9 mouse cellular contexts compared by ENCODE assay signal in genomic region chr11:102564952-102565671, GRCm38 (mm10). TPM values are rescaled to one million over a fixed set of nuclear protein-coding genes. Genes with fewer than 3 reads are reported as not detected.
DNase-seq lines count a peak whose midpoint lies in the region; ATAC-seq and TF ChIP-seq lines count a peak whose summit lies in the region.
"Not testable (repeated sequence)": the region's sequence is repeated elsewhere in the genome, so short reads cannot be mapped to it uniquely, and the experiment has no call there.
"Had no signal": no experiment of that assay in that cellular context is flagged by ENCODE, and none has a peak within 500 bp of the region (broad histone marks: within the 10 kb centered on the region; RNA-seq: fewer than 3 reads in every experiment).

No protein-coding gene starts in this region.

- not testable (repeated sequence) for H3K9ac ChIP-seq in CH12.LX (ENCODE audit: insufficient read depth, low read depth); intestine, postnatal 0 days (ENCODE audit: low read depth, low read length); liver, postnatal 0 days (replicated peaks); lung, embryonic 16.5 days (ENCODE audit: low read length)
- H3K9ac ChIP-seq in heart, embryonic 14.5 days (ENCODE audit: low read length), result peak overlapping the region; percentile 38; the same call in 1 of the 2 replicates
- peak overlapping the region; percentile 54 for H3K9ac ChIP-seq in liver, embryonic 13.5 days

- H3K9me3 ChIP-seq in CH12.LX (replicated peaks; ENCODE audit: low read length); heart, embryonic 10.5 days; heart, embryonic 14.5 days (ENCODE audit: control insufficient read depth, low read length); intestine, postnatal 0 days (ENCODE audit: control insufficient read depth); liver, embryonic 13.5 days (replicated peaks); liver, postnatal 0 days (ENCODE audit: low read length); lung, embryonic 16.5 days (ENCODE audit: control insufficient read depth, low read length): not testable (repeated sequence)

- H3K4me1 ChIP-seq in CH12.LX (ENCODE audit: control insufficient read depth in 1 of 2, insufficient read depth in 2 of 2), result peaks cover 4 to 16% of the 10 kb centered on the region in 2 experiments; a peak in 2 of 4 replicates
- not testable (repeated sequence) for H3K4me1 ChIP-seq in heart, embryonic 10.5 days; heart, embryonic 14.5 days (ENCODE audit: control insufficient read depth in 2 of 2, insufficient read depth in 2 of 2, low read length in 2 of 2); intestine, postnatal 0 days (replicated peaks; ENCODE audit: control insufficient read depth, insufficient read depth, low read length); liver, postnatal 0 days (ENCODE audit: insufficient read depth); lung, embryonic 16.5 days (replicated peaks; ENCODE audit: control insufficient read depth, insufficient read depth, low read length)
- H3K4me1 ChIP-seq in liver, embryonic 13.5 days (replicated peaks), result peaks cover 18% of the 10 kb centered on the region

- 49% methylated on average over 14 of the region's 14 CpGs for WGBS in heart, embryonic 10.5 days
- WGBS in heart, embryonic 14.5 days, result 38% methylated on average over 14 of the region's 14 CpGs
- 51% methylated on average over 14 of the region's 14 CpGs for WGBS in intestine, postnatal 0 days
- WGBS in liver, embryonic 13.5 days (ENCODE audit: insufficient replicate concordance), result 39% methylated on average over 14 of the region's 14 CpGs
- WGBS in liver, postnatal 0 days (ENCODE audit: insufficient replicate concordance), result 51% methylated on average over 14 of the region's 14 CpGs
- 38% methylated on average over 14 of the region's 14 CpGs for WGBS in lung, embryonic 16.5 days

- in situ Hi-C loops in CH12.LX (cut with MboI; ENCODE audit: low pct_ligation_motif_present, low pct_unique_long_range_greater_than_20kb, low sequenced_read_pairs), result not testable (repeated sequence)

- dilution Hi-C loops in CH12.LX (cut with MboI; ENCODE audit: extremely low pct_ligation_motif_present, extremely low pct_unique_long_range_greater_than_20kb, low sequenced_read_pairs), result not testable (repeated sequence)

- H3K79me2 ChIP-seq in CH12.LX (replicated peaks; ENCODE audit: control insufficient read depth, extremely low read depth, insufficient read depth, poor library complexity, severe bottlenecking), result not testable (repeated sequence)

- not testable (repeated sequence) for H3K27ac ChIP-seq in CH12.LX (ENCODE audit: insufficient read depth, low read depth)
- H3K27ac ChIP-seq in heart, embryonic 10.5 days, result peak overlapping the region; percentile 79
- H3K27ac ChIP-seq in heart, embryonic 14.5 days (replicated peaks in 1 of 2; ENCODE audit: control insufficient read depth in 1 of 2, insufficient read depth in 1 of 2, low read depth in 2 of 2, low read length in 2 of 2), result peak overlapping the region; percentile 64 to 66; a peak in 3 of 4 replicates
- H3K27ac ChIP-seq in intestine, postnatal 0 days (ENCODE audit: low read depth, low read length), result peak overlapping the region; percentile 50
- peak overlapping the region; percentile 84 for H3K27ac ChIP-seq in liver, embryonic 13.5 days
- peak overlapping the region; percentile 22; the same call in 1 of the 2 replicates for H3K27ac ChIP-seq in liver, postnatal 0 days (ENCODE audit: low read depth)
- peak overlapping the region; percentile 17; the same call in 1 of the 2 replicates for H3K27ac ChIP-seq in lung, embryonic 16.5 days (ENCODE audit: low read length)

- H3K4me3 ChIP-seq in CH12.LX (replicated peaks in 1 of 3; ENCODE audit: low read depth in 2 of 3, low read length in 2 of 3, poor library complexity in 1 of 3); heart, embryonic 10.5 days; heart, embryonic 14.5 days (ENCODE audit: control insufficient read depth in 1 of 2, insufficient read depth in 1 of 2, low read depth in 1 of 2, low read length in 2 of 2); intestine, postnatal 0 days (ENCODE audit: low read depth, low read length); liver, postnatal 0 days (ENCODE audit: low read depth, low read length); lung, embryonic 16.5 days (ENCODE audit: low read length): not testable (repeated sequence)
- peak overlapping the region; percentile 29; the same call in 1 of the 2 replicates for H3K4me3 ChIP-seq in liver, embryonic 13.5 days (replicated peaks)

- not testable (repeated sequence) for DNase-seq in CH12.LX (ENCODE audit: extremely low read depth); heart, embryonic 10.5 days (ENCODE audit: low spot score); liver, postnatal 0 days
- peak; percentile 38 for DNase-seq in liver, embryonic 13.5 days

- not testable (repeated sequence) for H3K27me3 ChIP-seq in CH12.LX (replicated peaks); heart, embryonic 10.5 days (ENCODE audit: insufficient read depth, poor library complexity, severe bottlenecking); heart, embryonic 14.5 days (ENCODE audit: control insufficient read depth, insufficient read depth, low read length); intestine, postnatal 0 days (replicated peaks; ENCODE audit: control insufficient read depth, insufficient read depth, low read length); liver, embryonic 13.5 days; liver, postnatal 0 days (ENCODE audit: insufficient read depth, low read length); lung, embryonic 16.5 days (ENCODE audit: control insufficient read depth, insufficient read depth, low read depth, low read length)

- 0 out of 2 replicates have a peak, but pooled peaks have one; percentile 22 for TF ChIP-seq POLR2A in CH12.LX (IDR thresholded peaks at IDR 0.05; ENCODE audit: low read depth, low read length)

- not testable (repeated sequence) for TF ChIP-seq CTCF in CH12.LX (conservative IDR thresholded peaks at IDR 0.05 in 1 of 2, IDR thresholded peaks at IDR 0.05 in 1 of 2; ENCODE audit: low read depth in 2 of 2, low read length in 2 of 2); intestine, postnatal 0 days (IDR thresholded peaks at IDR 0.05; ENCODE audit: low read depth); liver, postnatal 0 days (IDR thresholded peaks at IDR 0.05; ENCODE audit: low read depth)

- TF ChIP-seq RAD21 in CH12.LX (IDR thresholded peaks at IDR 0.05; ENCODE audit: low read depth, low read length), result not testable (repeated sequence)

- not testable (repeated sequence) for H3K36me3 ChIP-seq in CH12.LX (replicated peaks in 1 of 2; ENCODE audit: control insufficient read depth in 1 of 2, insufficient read depth in 1 of 2, low read length in 1 of 2); heart, embryonic 10.5 days; heart, embryonic 14.5 days (ENCODE audit: control insufficient read depth, insufficient read depth, low read length); intestine, postnatal 0 days (ENCODE audit: control insufficient read depth, insufficient read depth); liver, embryonic 13.5 days; liver, postnatal 0 days (replicated peaks; ENCODE audit: insufficient read depth, low read length); lung, embryonic 16.5 days (ENCODE audit: control insufficient read depth, insufficient read depth, low read length)

- ATAC-seq in heart, embryonic 14.5 days (ENCODE audit: insufficient number of reproducible peaks, insufficient read depth, low FRiP score, low read depth); liver, postnatal 0 days; lung, embryonic 16.5 days (ENCODE audit: low read depth): not testable (repeated sequence)
- ATAC-seq in intestine, postnatal 0 days, result peak; percentile 39; the same call in 1 of the 2 replicates
- peak; percentile 86 for ATAC-seq in liver, embryonic 13.5 days (ENCODE audit: low read depth)

- not testable (repeated sequence) for TF ChIP-seq EP300 in CH12.LX (IDR thresholded peaks at IDR 0.05; ENCODE audit: low read length); liver, postnatal 0 days (IDR thresholded peaks at IDR 0.05; ENCODE audit: low read depth)

- H3K4me2 ChIP-seq in CH12.LX (ENCODE audit: insufficient read depth, low read depth, poor library complexity, severe bottlenecking), result 0 out of 2 replicates have a peak overlapping the region, but pooled peaks have one; percentile 37
- peak overlapping the region; percentile 45 for H3K4me2 ChIP-seq in heart, embryonic 14.5 days (ENCODE audit: low read length)
- H3K4me2 ChIP-seq in intestine, postnatal 0 days (replicated peaks; ENCODE audit: low read depth); liver, postnatal 0 days (ENCODE audit: low read depth, low read length): not testable (repeated sequence)
- H3K4me2 ChIP-seq in liver, embryonic 13.5 days, result peak overlapping the region; percentile 55
- H3K4me2 ChIP-seq in lung, embryonic 16.5 days (ENCODE audit: low read depth, low read length), result 0 out of 2 replicates have a peak overlapping the region, but pooled peaks have one; percentile 14

RNA-seq across cellular contexts. Expression of gene Gpatch8, which starts 8.9 kb away (rescaled TPM):
- 15.4 and 16.6 TPM in 2 replicates for total RNA-seq in CH12.LX (2012; rRNA removed)
- 10.2 and 11.5 TPM in 2 replicates for total RNA-seq in CH12.LX (2014; rRNA removed)
- 24.7 and 27.4 TPM in 2 replicates for polyA plus RNA-seq in CH12.LX (2012; ENCODE audit: insufficient read length, low read depth)
- 45.7 and 47.0 TPM in 2 replicates for polyA plus RNA-seq in heart, embryonic 10.5 days (2016; fragmentation: Nextera tagmentation; extraction: Ambion mirVana)
- polyA plus RNA-seq in heart, embryonic 14.5 days (2014; fragmentation: Nextera tagmentation; extraction: Ambion mirVana), result 30.7 and 36.9 TPM in 2 replicates
- 18.9 and 22.3 TPM in 2 replicates for polyA plus RNA-seq in intestine, postnatal 0 days (2015; fragmentation: Nextera tagmentation; extraction: Ambion mirVana)
- 18.0 and 22.6 TPM in 2 replicates for polyA plus RNA-seq in liver, embryonic 13.5 days (2015; fragmentation: Nextera tagmentation; extraction: Ambion mirVana)
- 11.1 and 12.2 TPM in 2 replicates for polyA plus RNA-seq in liver, postnatal 0 days (2015; fragmentation: Nextera tagmentation; extraction: Ambion mirVana)
- polyA plus RNA-seq in lung, embryonic 16.5 days (2015; fragmentation: Nextera tagmentation; extraction: Ambion mirVana), result 47.1 and 48.6 TPM in 2 replicates

RNA-seq across cellular contexts. Expression of gene Gm11627, which starts 14.1 kb away (rescaled TPM):
- total RNA-seq in CH12.LX (2012; rRNA removed) (0.42 TPM in 1 of 2 replicates, not detected in the other), CH12.LX (2014; rRNA removed) (0.46 and 0.63 TPM in 2 replicates)
- 0.38 TPM in 1 of 2 replicates, not detected in the other for polyA plus RNA-seq in CH12.LX (2012; ENCODE audit: insufficient read length, low read depth)
- polyA plus RNA-seq in heart, embryonic 10.5 days (2016; fragmentation: Nextera tagmentation; extraction: Ambion mirVana), result 11.6 and 13.5 TPM in 2 replicates
- polyA plus RNA-seq in heart, embryonic 14.5 days (2014; fragmentation: Nextera tagmentation; extraction: Ambion mirVana), result 12.6 and 13.9 TPM in 2 replicates
- 11.2 and 12.7 TPM in 2 replicates for polyA plus RNA-seq in intestine, postnatal 0 days (2015; fragmentation: Nextera tagmentation; extraction: Ambion mirVana)
- polyA plus RNA-seq in liver, embryonic 13.5 days (2015; fragmentation: Nextera tagmentation; extraction: Ambion mirVana), result 0.68 and 0.94 TPM in 2 replicates
- polyA plus RNA-seq in liver, postnatal 0 days (2015; fragmentation: Nextera tagmentation; extraction: Ambion mirVana), result not detected in 2 replicates
- polyA plus RNA-seq in lung, embryonic 16.5 days (2015; fragmentation: Nextera tagmentation; extraction: Ambion mirVana), result 18.4 and 23.2 TPM in 2 replicates
- total RNA-seq: gastrocnemius, adult 2 months; granulocyte monocyte progenitor cell, adult 5-6 weeks had no signal

RNA-seq across cellular contexts. Expression of gene Fzd2, which starts 39.1 kb away (rescaled TPM):
- total RNA-seq in CH12.LX (2012; rRNA removed) (0.08 and 0.13 TPM in 2 replicates), CH12.LX (2014; rRNA removed) (0.23 and 0.35 TPM in 2 replicates)
- 0.15 and 0.20 TPM in 2 replicates for polyA plus RNA-seq in CH12.LX (2012; ENCODE audit: insufficient read length, low read depth)
- 22.9 and 34.5 TPM in 2 replicates for polyA plus RNA-seq in heart, embryonic 10.5 days (2016; fragmentation: Nextera tagmentation; extraction: Ambion mirVana)
- polyA plus RNA-seq in heart, embryonic 14.5 days (2014; fragmentation: Nextera tagmentation; extraction: Ambion mirVana), result 18.7 and 24.0 TPM in 2 replicates
- 6.0 and 6.2 TPM in 2 replicates for polyA plus RNA-seq in intestine, postnatal 0 days (2015; fragmentation: Nextera tagmentation; extraction: Ambion mirVana)
- 0.99 and 1.1 TPM in 2 replicates for polyA plus RNA-seq in liver, embryonic 13.5 days (2015; fragmentation: Nextera tagmentation; extraction: Ambion mirVana)
- polyA plus RNA-seq in liver, postnatal 0 days (2015; fragmentation: Nextera tagmentation; extraction: Ambion mirVana), result 0.17 and 0.22 TPM in 2 replicates
- polyA plus RNA-seq in lung, embryonic 16.5 days (2015; fragmentation: Nextera tagmentation; extraction: Ambion mirVana), result 25.9 and 27.8 TPM in 2 replicates
- total RNA-seq: granulocyte monocyte progenitor cell, adult 5-6 weeks had no signal
